In genomic region chr5:35717455-35717854, GRCm38 (mm10) we compare ENCODE assay signal across 15 mouse cellular contexts. TPM values are rescaled to one million over a fixed set of nuclear protein-coding genes. Genes with fewer than 3 reads are reported as not detected.
DNase-seq lines count a peak whose midpoint lies in the region; TF ChIP-seq lines count a peak whose summit lies in the region.
"Had no signal": no experiment of that assay in that cellular context is flagged by ENCODE, and none has a peak within 500 bp of the region (broad histone marks: within the 10 kb centered on the region; RNA-seq: fewer than 3 reads in every experiment).

No protein-coding gene starts in this region.

- peak overlapping the region; percentile 7 for H3K4me2 ChIP-seq in myocyte (ENCODE audit: low read depth)
- H3K4me2 ChIP-seq: forebrain, embryonic 13.5 days; heart, embryonic 13.5 days; hindbrain, embryonic 12.5 days had no signal

- intact Hi-C loops in heart, postnatal 25 days (cut with DNase I), result no loop called here

- DNase-seq in adrenal gland, adult 2 months, result peak; percentile 65
- no peak for DNase-seq in adrenal gland, postnatal 25 days
- DNase-seq in 3T3-L1 (ENCODE audit: low read depth, low spot score) (peak; percentile 54), ZHBTc4 (ENCODE audit: low read depth, low spot score) (peak; percentile 66)
- no peak for DNase-seq in heart, postnatal 25 days (ENCODE audit: low spot score)
- no peak for DNase-seq in thymus, postnatal 0 days (ENCODE audit: low spot score)
- DNase-seq: gastrocnemius, postnatal 14 days had no signal

- no peak for TF ChIP-seq POLR2A in myocyte (IDR thresholded peaks at IDR 0.05; ENCODE audit: insufficient read length, low read depth)

- H3K27me3 ChIP-seq in myocyte (ENCODE audit: control insufficient read depth, insufficient read depth, insufficient read length), result no peaks in the 10 kb centered on the region
- H3K27me3 ChIP-seq: CH12.LX; forebrain, embryonic 13.5 days; hindbrain, embryonic 12.5 days had no signal

- H3ac ChIP-seq in myocyte (ENCODE audit: control insufficient read depth, insufficient read length), result no peak overlapping the region

- H3K36me3 ChIP-seq in myocyte (ENCODE audit: control insufficient read depth, insufficient read depth), result no peaks in the 10 kb centered on the region
- H3K36me3 ChIP-seq: embryonic facial prominence, embryonic 10.5 days; G1E; hindbrain, embryonic 12.5 days had no signal

- H3K79me2 ChIP-seq in myocyte (ENCODE audit: control insufficient read depth, insufficient read depth), result no peaks in the 10 kb centered on the region

- no peak overlapping the region for H3K4me3 ChIP-seq in myocyte
- H3K4me3 ChIP-seq: embryonic facial prominence, embryonic 10.5 days; forebrain, embryonic 13.5 days; heart, embryonic 13.5 days; hindbrain, embryonic 12.5 days had no signal

TF ChIP-seq in myocyte, 11 proteins besides CTCF, POLR2A, EP300 and RAD21:
- TF ChIP-seq MYOD1 (IDR thresholded peaks at IDR 0.05; ENCODE audit: control insufficient read depth in 1 of 3, insufficient read length in 2 of 3, low read depth in 2 of 3) (no peak), E2F4 (IDR thresholded peaks at IDR 0.05; ENCODE audit: insufficient read depth) (no peak), MYOG (IDR thresholded peaks at IDR 0.05; ENCODE audit: control insufficient read depth in 1 of 3, insufficient read depth in 1 of 3, insufficient read length in 2 of 3, low read depth in 2 of 3) (no peak), MAX (IDR thresholded peaks at IDR 0.05; ENCODE audit: low read depth) (no peak), TCF12 (IDR thresholded peaks at IDR 0.05; ENCODE audit: insufficient read depth, poor library complexity, severe bottlenecking) (no peak), USF1 (IDR thresholded peaks at IDR 0.05; ENCODE audit: low read depth) (no peak), SRF (IDR thresholded peaks at IDR 0.05; ENCODE audit: control insufficient read depth, insufficient read length, low read depth) (no peak), POLR2AphosphoS2 (IDR thresholded peaks at IDR 0.05; ENCODE audit: insufficient read length, low read depth) (no peak), CEBPB (IDR thresholded peaks at IDR 0.05; ENCODE audit: insufficient read depth, poor library complexity, severe bottlenecking) (no peak), TCF3 (IDR thresholded peaks at IDR 0.05; ENCODE audit: insufficient read length, low read depth) (no peak), REST (IDR thresholded peaks at IDR 0.05; ENCODE audit: insufficient read depth, insufficient read length) (no peak)

RNA-seq across cellular contexts. Expression of gene Sh3tc1, which starts 22.3 kb away (rescaled TPM):
- 10 to 100 TPM; 22.2 to 25.8 TPM for total RNA-seq in adrenal gland, adult 2 months (2021)
- 27.7 and 28.0 TPM in 2 replicates for polyA plus RNA-seq in adrenal gland, adult 2 months (2012; rRNA removed)
- total RNA-seq in adrenal gland, postnatal 25 days (2021), result 10.6 and 13.9 TPM in 2 replicates
- 0.26 TPM for polyA plus RNA-seq in myocyte (2012; fragmentation: generic; extraction: Trizol)
- 10 to 100 TPM in 1 of 2 experiments, 1 to 10 TPM in 1; 9.7 to 10.5 TPM for total RNA-seq in heart, postnatal 25 days (2021)
- polyA plus RNA-seq in thymus, postnatal 0 days (2015; fragmentation: Nextera tagmentation; extraction: Ambion mirVana), result 2.1 and 2.2 TPM in 2 replicates

RNA-seq across cellular contexts. Expression of gene Htra3, which starts 37.9 kb away (rescaled TPM):
- total RNA-seq in adrenal gland, adult 2 months (2021), result 10 to 100 TPM; 23.8 to 58.0 TPM
- 162 and 311 TPM in 2 replicates for polyA plus RNA-seq in adrenal gland, adult 2 months (2012; rRNA removed)
- total RNA-seq in adrenal gland, postnatal 25 days (2021), result 35.5 and 44.3 TPM in 2 replicates
- 5.9 TPM for polyA plus RNA-seq in myocyte (2012; fragmentation: generic; extraction: Trizol)
- total RNA-seq in heart, postnatal 25 days (2021), result 100 to 1,000 TPM; 116 to 131 TPM
- polyA plus RNA-seq in thymus, postnatal 0 days (2015; fragmentation: Nextera tagmentation; extraction: Ambion mirVana), result 8.9 and 10.4 TPM in 2 replicates
- total RNA-seq: CH12.LX, G1E had no signal
- polyA plus RNA-seq: G1E; inflammation-experienced regulatory T-cells, adult 6 months had no signal

RNA-seq across cellular contexts. Expression of gene Ablim2, which starts 40.2 kb away (rescaled TPM):
- total RNA-seq in adrenal gland, adult 2 months (2021), result 10 to 100 TPM in 1 of 2 experiments, 1 to 10 TPM in 1; 9.5 to 10.1 TPM
- 34.8 and 38.2 TPM in 2 replicates for polyA plus RNA-seq in adrenal gland, adult 2 months (2012; rRNA removed)
- total RNA-seq in adrenal gland, postnatal 25 days (2021), result 6.0 and 7.8 TPM in 2 replicates
- polyA plus RNA-seq in myocyte (2012; fragmentation: generic; extraction: Trizol), result 11.9 TPM
- total RNA-seq in heart, postnatal 25 days (2021), result 10 to 100 TPM; 14.9 to 16.0 TPM
- 0.74 and 0.91 TPM in 2 replicates for polyA plus RNA-seq in thymus, postnatal 0 days (2015; fragmentation: Nextera tagmentation; extraction: Ambion mirVana)
- polyA plus RNA-seq: G1E had no signal

Comparison
In these comparisons a context has a peak if more than half of its experiments do, and no peak if none do; other contexts are left out.
1. DNase-seq: peak in adrenal gland, adult 2 months (single experiment), 3T3-L1 (single experiment) and ZHBTc4 (single experiment); none in adrenal gland, postnatal 25 days (single experiment), heart, postnatal 25 days (single experiment) and thymus, postnatal 0 days (single experiment).